Mouse (Mus musculus) E14TG2a.4 (cell line): ENCODE data around the gene Tlx3.

Source experiments
- CTCF ChIP-seq: conservative IDR thresholded peaks from 2 replicates; pipeline ENCODE4 v1.5.1; 2014; ENCODE audit warnings: low read length
- NANOG ChIP-seq: IDR thresholded peaks from 2 replicates; pipeline ENCODE4 v1.6.1; 2014; ENCODE audit warnings: borderline replicate concordance, low read length, mixed read lengths

DNA sequence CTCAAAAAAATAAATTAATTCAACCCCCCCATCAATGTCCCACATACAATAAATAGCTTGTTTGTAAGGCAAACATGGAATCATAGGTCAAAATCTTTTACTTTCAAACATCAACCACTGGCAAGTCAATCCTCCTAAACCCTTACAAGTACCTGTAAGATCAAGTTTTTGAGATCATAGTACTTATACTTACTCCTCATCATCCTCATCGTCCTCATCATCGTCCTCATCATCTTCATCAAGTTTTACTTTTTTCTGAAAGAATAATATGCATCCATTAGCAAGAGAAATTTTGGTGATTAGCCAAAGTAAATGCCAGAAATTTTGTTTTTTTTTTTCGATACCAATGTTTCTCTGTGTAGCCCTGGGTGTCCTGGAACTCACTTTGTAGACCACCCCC is 43.6 kb downstream of the Tlx3 start:
- TF ChIP-seq CTCF (no peak), NANOG (no peak)
